Mouse (Mus musculus) lung, embryonic 16.5 days (tissue): ENCODE data around the gene Hspb2. TPM values are rescaled to one million over a fixed set of nuclear protein-coding genes. Genes with fewer than 3 reads are reported as not detected.

Experiments
- ATAC-seq: fragments of 200-750 bp; cut with Nextera tagmentation; 2 replicates; pipeline ENCODE4 v1.8.0; 2017; ENCODE audit warnings: low read depth, mild to moderate bottlenecking, moderate library complexity
- H3K27ac ChIP-seq: fragments of 300-500 bp; sonication (generic); 2 replicates; pipeline ENCODE4 v1.5.1; 2014; ENCODE audit warnings: mild to moderate bottlenecking, control low read depth, low read length
- H3K27me3 ChIP-seq: fragments of 300-500 bp; sonication (generic); 2 replicates; pipeline ENCODE4 v1.6.1; 2014; ENCODE audit warnings: low read depth, low read length, mixed read lengths; ENCODE audit not compliant: control insufficient read depth, insufficient read depth
- H3K36me3 ChIP-seq: fragments of 300-500 bp; sonication (generic); 2 replicates; pipeline ENCODE4 v1.6.1; 2014; ENCODE audit warnings: low read length; ENCODE audit not compliant: control insufficient read depth, insufficient read depth
- H3K4me1 ChIP-seq: fragments of 300-500 bp; sonication (generic); replicated peaks from 2 replicates; pipeline ENCODE4 v1.6.1; 2014; ENCODE audit warnings: low read length, mixed read lengths; ENCODE audit not compliant: control insufficient read depth, insufficient read depth
- H3K4me2 ChIP-seq: fragments of 300-500 bp; sonication (generic); 2 replicates; pipeline ENCODE4 v1.6.1; 2014; ENCODE audit warnings: low read depth, low read length, control low read depth
- H3K4me3 ChIP-seq: fragments of 300-500 bp; sonication (generic); 2 replicates; pipeline ENCODE4 v1.5.1; 2014; ENCODE audit warnings: mild to moderate bottlenecking, low read length, control low read depth
- H3K9ac ChIP-seq: fragments of 300-500 bp; sonication (generic); 2 replicates; pipeline ENCODE4 v1.6.1; 2014; ENCODE audit warnings: low read length, control low read depth
- H3K9me3 ChIP-seq: fragments of 300-500 bp; sonication (generic); 2 replicates; pipeline ENCODE4 v1.6.1; 2016; ENCODE audit warnings: low read length; ENCODE audit not compliant: control insufficient read depth
- WGBS: fragments of 180-500 bp; shearing (Covaris S2); extraction: QIAGEN DNeasy Blood & Tissue Kit; methylation state at CpG from one replicate; pipeline ENCODE4 v1.1.7; 2014; 5-methylcytosine and 5-hydroxymethylcytosine counted together
- polyA plus RNA-seq: library from polyadenylated mRNA; unstranded; fragments of >200 nt; fragmentation: Nextera tagmentation; extraction: Ambion mirVana; gene quantifications from 2 replicates; pipeline ENCODE4 v1.2.1, GENCODE M21; 2015

Gene Hspb2
- polyA plus RNA-seq, 1 experiment from 2014 or later = 21.1 TPM

DNA sequence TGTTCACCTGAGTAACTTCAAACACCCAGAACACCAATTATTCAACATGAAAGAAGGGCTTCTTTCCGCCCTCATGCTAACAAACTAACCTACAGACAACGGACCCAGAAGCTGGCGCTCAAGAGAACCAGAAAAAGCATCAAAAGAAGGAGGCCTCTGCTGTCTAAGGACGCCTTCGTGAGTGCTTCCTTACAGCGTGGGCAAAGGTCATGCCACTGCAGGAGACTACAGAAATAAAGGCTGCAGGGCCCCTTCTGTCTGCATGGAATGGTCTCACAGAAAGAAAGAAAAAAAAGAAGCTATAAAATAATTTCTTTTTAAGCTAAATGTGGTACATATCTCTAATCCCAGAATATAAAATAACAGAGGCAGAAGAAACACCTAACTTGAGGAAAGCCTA lies 47.2 kb downstream of the Hspb2 start:
- H3K4me2 ChIP-seq = no peak overlapping the region
- H3K27me3 ChIP-seq = no peaks in the 10 kb centered on the region; the same call in 1 of the 2 replicates
- H3K9me3 ChIP-seq = no peaks in the 10 kb centered on the region
- no peak overlapping the region for H3K4me3 ChIP-seq
- ATAC-seq = no peak
- H3K4me1 ChIP-seq = peaks cover 12% of the 10 kb centered on the region
- H3K27ac ChIP-seq = no peak overlapping the region
- no peaks in the 10 kb centered on the region for H3K36me3 ChIP-seq
- WGBS = 57% methylated on average over 6 of the region's 6 CpGs
- H3K9ac ChIP-seq = no peak overlapping the region

Other genes with a start within 250 kb of the Hspb2 start
- gene Pts, start 223.6 kb downstream of the Hspb2 start, polyA plus RNA-seq = 74.6 and 74.7 TPM in 2 replicates
- 5.0 and 6.5 TPM in 2 replicates for gene Il18, start 197.5 kb downstream of the Hspb2 start, polyA plus RNA-seq
- 0.09 and 0.35 TPM in 2 replicates for gene Bco2, start 197.2 kb downstream of the Hspb2 start, polyA plus RNA-seq
- not detected in 2 replicates for gene Tex12, start 191.0 kb downstream of the Hspb2 start, polyA plus RNA-seq
- 298 and 304 TPM in 2 replicates for gene Sdhd, start 148.5 kb downstream of the Hspb2 start, polyA plus RNA-seq
- 193 and 194 TPM in 2 replicates for gene Timm8b, start 148.4 kb downstream of the Hspb2 start, polyA plus RNA-seq
- 8.7 and 9.6 TPM in 2 replicates for gene Pih1d2, start 135.0 kb downstream of the Hspb2 start, polyA plus RNA-seq
- 21.0 and 22.0 TPM in 2 replicates for gene Nkapd1, start 134.9 kb downstream of the Hspb2 start, polyA plus RNA-seq
- 40.5 and 43.6 TPM in 2 replicates for gene Dlat, start 92.6 kb downstream of the Hspb2 start, polyA plus RNA-seq
- 6.9 and 8.1 TPM in 2 replicates for gene Dixdc1, start 12.8 kb downstream of the Hspb2 start, polyA plus RNA-seq
- 14.9 and 18.5 TPM in 2 replicates for gene 2310030G06Rik, start 5.8 kb downstream of the Hspb2 start, polyA plus RNA-seq
- 173 and 174 TPM in 2 replicates for gene Cryab, start 1.0 kb downstream of the Hspb2 start, polyA plus RNA-seq
- 13.8 and 15.0 TPM in 2 replicates for gene Fdxacb1, start 15.9 kb upstream of the Hspb2 start, polyA plus RNA-seq
- gene Alg9, start 22.7 kb upstream of the Hspb2 start, polyA plus RNA-seq = 35.0 and 39.0 TPM in 2 replicates
- 46.3 and 51.8 TPM in 2 replicates for gene 1110032A03Rik, start 23.2 kb upstream of the Hspb2 start, polyA plus RNA-seq
- gene Ppp2r1b, start 92.9 kb upstream of the Hspb2 start, polyA plus RNA-seq = 58.9 and 60.3 TPM in 2 replicates